Mouse (Mus musculus): ENCODE measurements around the gene Gm26558.

GRCm38 (mm10) chr2:70649471-70649870 lies 12.4 kb downstream of the Gm26558 start:
- TF ChIP-seq CTCF (IDR thresholded peaks at IDR 0.05; ENCODE audit: borderline replicate concordance, insufficient read depth, low read depth, low read length), result no peak
- TF ChIP-seq POLR2A (IDR thresholded peaks at IDR 0.05; ENCODE audit: borderline replicate concordance, insufficient read depth, low read length), result no peak

Data from cerebellum, adult 2 months (tissue).